8 mouse cellular contexts compared by ENCODE assay signal in the genomic region with DNA sequence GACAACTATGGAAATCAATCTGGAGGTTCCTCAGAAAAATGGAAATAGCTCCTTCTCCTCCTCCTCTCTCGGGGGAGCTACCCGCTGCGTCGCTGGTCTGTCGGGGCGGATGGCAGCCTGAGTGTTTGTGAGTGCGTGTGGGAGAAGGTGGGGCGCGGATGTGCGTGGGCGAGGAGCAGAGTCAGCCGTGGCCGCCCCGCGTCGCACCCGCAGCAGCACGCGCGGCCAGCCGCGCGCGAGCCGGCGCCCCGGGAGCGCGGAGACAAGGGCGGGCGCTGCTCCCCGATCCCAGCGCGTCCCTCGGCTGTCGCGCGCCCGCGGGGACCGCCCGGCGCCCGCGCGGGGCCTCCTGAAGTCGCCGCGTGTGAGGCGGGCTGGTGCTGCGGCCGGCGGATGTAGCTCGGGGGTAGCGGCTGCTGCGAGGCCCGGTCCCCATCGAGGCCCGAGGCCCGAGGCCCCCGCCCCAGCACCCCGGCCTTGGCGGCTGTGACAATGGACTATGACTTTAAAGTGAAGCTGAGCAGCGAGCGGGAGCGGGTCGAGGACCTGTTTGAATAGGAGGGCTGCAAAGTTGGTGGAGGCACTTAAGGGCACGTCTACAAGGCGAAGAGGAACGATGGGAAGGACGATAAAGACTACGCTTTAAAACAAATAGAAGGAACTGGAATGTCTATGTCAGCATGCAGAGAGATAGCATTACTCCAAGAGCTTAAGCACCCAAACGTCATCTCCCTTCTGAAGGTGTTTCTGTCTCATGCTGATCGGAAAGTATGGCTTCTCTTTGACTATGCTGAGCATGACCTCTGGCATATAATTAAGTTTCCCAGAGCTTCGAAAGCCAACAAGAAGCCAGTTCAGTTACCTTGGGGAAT. TPM values are rescaled to one million over a fixed set of nuclear protein-coding genes. Genes with fewer than 3 reads are reported as not detected.
A peak's percentile ranks its signal among the peaks of the same experiment; 100 is the strongest.
DNase-seq lines count a peak whose midpoint lies in the region; ATAC-seq lines count a peak whose summit lies in the region.

No protein-coding gene starts in this region.

- no peaks in the 10 kb centered on the region for H3K4me1 ChIP-seq in kidney, embryonic 16.5 days (ENCODE audit: insufficient read depth, low read length)
- H3K4me1 ChIP-seq in midbrain, embryonic 16.5 days (ENCODE audit: control insufficient read depth, insufficient read depth, low read length), result no peaks in the 10 kb centered on the region

- peak overlapping the region; percentile 90 for H3K4me2 ChIP-seq in kidney, embryonic 16.5 days (replicated peaks; ENCODE audit: low read depth, low read length)
- H3K4me2 ChIP-seq in midbrain, embryonic 16.5 days (ENCODE audit: low read length), result peak overlapping the region; percentile 86

- no peaks in the 10 kb centered on the region for H3K36me3 ChIP-seq in kidney, embryonic 16.5 days (ENCODE audit: insufficient read depth, low read length)
- no peaks in the 10 kb centered on the region for H3K36me3 ChIP-seq in midbrain, embryonic 16.5 days (ENCODE audit: control insufficient read depth, insufficient read depth, low read length)

- peak; percentile 76; the same call in 1 of the 2 replicates for ATAC-seq in kidney, embryonic 16.5 days (ENCODE audit: low FRiP score, low TSS enrichment)
- peak; percentile 95 for ATAC-seq in midbrain, embryonic 16.5 days

- H3K9ac ChIP-seq in kidney, embryonic 16.5 days (replicated peaks; ENCODE audit: low read length), result peak overlapping the region; percentile 63
- H3K9ac ChIP-seq in midbrain, embryonic 16.5 days (ENCODE audit: low read depth, low read length), result peak overlapping the region; percentile 77

- H3K27me3 ChIP-seq in kidney, embryonic 16.5 days (ENCODE audit: insufficient read depth, low read length), result no peaks in the 10 kb centered on the region; the same call in 1 of the 2 replicates
- H3K27me3 ChIP-seq in midbrain, embryonic 16.5 days (ENCODE audit: control insufficient read depth, insufficient read depth, low read depth, low read length), result no peaks in the 10 kb centered on the region

- H3K9me3 ChIP-seq in kidney, embryonic 16.5 days (ENCODE audit: low read length), result no peaks in the 10 kb centered on the region
- H3K9me3 ChIP-seq in midbrain, embryonic 16.5 days (replicated peaks; ENCODE audit: control insufficient read depth, low read length, poor library complexity, severe bottlenecking), result no peaks in the 10 kb centered on the region

- H3K27ac ChIP-seq in kidney, embryonic 16.5 days (ENCODE audit: low read length), result no peak overlapping the region
- no peak overlapping the region for H3K27ac ChIP-seq in midbrain, embryonic 16.5 days (ENCODE audit: low read length)

- peak overlapping the region; percentile 52 for H3K4me3 ChIP-seq in kidney, embryonic 16.5 days (ENCODE audit: low read length)
- peak overlapping the region; percentile 57 for H3K4me3 ChIP-seq in midbrain, embryonic 16.5 days (ENCODE audit: low read depth, low read length)

- intact Hi-C loops in heart, postnatal 10 days (cut with DNase I), result no loop called here

- WGBS in kidney, embryonic 16.5 days, result 4% methylated on average over 61 of the region's 75 CpGs
- WGBS in midbrain, embryonic 16.5 days, result 4% methylated on average over 65 of the region's 75 CpGs

- no peak for DNase-seq in kidney, adult 11 months
- DNase-seq in embryo, embryonic 10.5 days (ENCODE audit: low spot score), result peak; percentile 37
- peak; percentile 2 to 4 for DNase-seq in heart, postnatal 10 days
- peak; percentile 37 to 58 for DNase-seq in left cerebral cortex, adult 9 months (ENCODE audit: low spot score in 2 of 2)
- DNase-seq in MN1 (ENCODE audit: low spot score), result no peak
- no peak for DNase-seq in natural killer cell, adult 2 months (ENCODE audit: low spot score in 2 of 2)

RNA-seq across cellular contexts. Expression of a gene that starts 3.2 kb away (rescaled TPM):
- not detected in 2 replicates for polyA plus RNA-seq in kidney, embryonic 16.5 days (2015; fragmentation: Nextera tagmentation; extraction: Ambion mirVana)
- total RNA-seq in heart, postnatal 10 days (2021), result not detected
- not detected in 2 replicates for polyA plus RNA-seq in midbrain, embryonic 16.5 days (2015; fragmentation: Nextera tagmentation; extraction: Ambion mirVana)

RNA-seq across cellular contexts. Expression of a gene that starts 52.3 kb away (rescaled TPM):
- polyA plus RNA-seq in kidney, embryonic 16.5 days (2015; fragmentation: Nextera tagmentation; extraction: Ambion mirVana), result not detected in 2 replicates
- not detected for total RNA-seq in heart, postnatal 10 days (2021)
- not detected in 2 replicates for polyA plus RNA-seq in midbrain, embryonic 16.5 days (2015; fragmentation: Nextera tagmentation; extraction: Ambion mirVana)

Comparison
In these comparisons a context has a peak if more than half of its experiments do, and no peak if none do; other contexts are left out.
1. DNase-seq: peak in embryo, embryonic 10.5 days (single experiment), heart, postnatal 10 days (2 of 2) and left cerebral cortex, adult 9 months (2 of 2); none in kidney, adult 11 months (single experiment), MN1 (single experiment) and natural killer cell, adult 2 months (0 of 2).